Mouse (Mus musculus) bone marrow, adult 2 months (tissue): ENCODE measurements at regions not wholly inside any gene's neighbourhood (a gene's known extent, or its start where the extent isn't known, plus 50 kb on each side); places are given as distances from the start of the nearest gene placed in this dataset.

Source experiments
- CTCF ChIP-seq: fragments of 200-500 bp; IDR thresholded peaks from 2 replicates; pipeline ENCODE4 v1.5.1; 2011; ENCODE audit warnings: low read length, control low read depth; ENCODE audit not compliant: control insufficient read depth, insufficient read depth
- POLR2A ChIP-seq: fragments of 200-500 bp; IDR thresholded peaks from 2 replicates; pipeline ENCODE4 v1.6.1; 2011; ENCODE audit warnings: low read depth, mild to moderate bottlenecking, control low read depth, low read length, borderline replicate concordance; ENCODE audit not compliant: control insufficient read depth

GRCm38 (mm10) chr3:60819684-60820281, 182.8 kb upstream of the P2ry1 start:
- TF ChIP-seq POLR2A, result no peak
- TF ChIP-seq CTCF, result no peak
